Mouse (Mus musculus) small intestine, adult 10 weeks (tissue): Measurements from ENCODE around the gene Vti1b. TPM values are rescaled to one million over a fixed set of nuclear protein-coding genes. Genes with fewer than 3 reads are reported as not detected.

Experiments
- polyA plus RNA-seq: library from polyadenylated mRNA; stranded (reverse); fragments of 350-450 nt; fragmentation: Illumina TruSeq; extraction: RNeasy Lipid Tissue Mini Kit (QIAGEN cat#74804); gene quantifications from one replicate; pipeline ENCODE4 v1.2.3, GENCODE M21; 2014; ENCODE audit warnings: low replicate concordance

Gene Vti1b
- polyA plus RNA-seq = 115 TPM

GRCm38 (mm10) chr12:79172019-79172941 lies at the start of gene Vti1b:
Gene Vti1b, minus strand, starts transcription at chr12:79172667.

GRCm38 (mm10) chr12:79208703-79209464 lies 36.4 kb upstream of the Vti1b start, which contains the start of gene Rdh12:
Gene Rdh12, plus strand, starts transcription at chr12:79208914.

GRCm38 (mm10) chr12:79192193-79192592 lies 19.7 kb upstream of the Vti1b start, which contains the start of gene Rdh11:
Gene Rdh11, minus strand, starts transcription at chr12:79192293.

GRCm38 (mm10) chr12:79130299-79131177 lies 41.9 kb downstream of the Vti1b start, which contains the start of gene Arg2:
Gene Arg2, plus strand, starts transcription at chr12:79130777.

Other genes starting within 250 kb of the Vti1b start
- 3.7 TPM for gene Tmem229b, start 165.0 kb downstream of the Vti1b start, polyA plus RNA-seq
- 48.4 TPM for gene Plekhh1, start 143.5 kb downstream of the Vti1b start, polyA plus RNA-seq
- gene Pigh, start 83.0 kb downstream of the Vti1b start, polyA plus RNA-seq = 23.7 TPM
- 2,001 TPM for gene Arg2, start 41.9 kb downstream of the Vti1b start, polyA plus RNA-seq
- 57.6 TPM for gene Rdh11, start 19.6 kb upstream of the Vti1b start, polyA plus RNA-seq
- gene Rdh12, start 36.2 kb upstream of the Vti1b start, polyA plus RNA-seq = 0.67 TPM
- 7.2 TPM for gene Zfyve26, start 123.6 kb upstream of the Vti1b start, polyA plus RNA-seq
- 0.74 TPM for gene Rad51b, start 124.6 kb upstream of the Vti1b start, polyA plus RNA-seq